Mouse (Mus musculus): ENCODE data around the gene Gdap2. TPM values are rescaled to one million over a fixed set of nuclear protein-coding genes. Genes with fewer than 3 reads are reported as not detected.

The Gdap2 gene
- polyA plus RNA-seq, 1 experiment from 2014 or later: 28.3 TPM

DNA sequence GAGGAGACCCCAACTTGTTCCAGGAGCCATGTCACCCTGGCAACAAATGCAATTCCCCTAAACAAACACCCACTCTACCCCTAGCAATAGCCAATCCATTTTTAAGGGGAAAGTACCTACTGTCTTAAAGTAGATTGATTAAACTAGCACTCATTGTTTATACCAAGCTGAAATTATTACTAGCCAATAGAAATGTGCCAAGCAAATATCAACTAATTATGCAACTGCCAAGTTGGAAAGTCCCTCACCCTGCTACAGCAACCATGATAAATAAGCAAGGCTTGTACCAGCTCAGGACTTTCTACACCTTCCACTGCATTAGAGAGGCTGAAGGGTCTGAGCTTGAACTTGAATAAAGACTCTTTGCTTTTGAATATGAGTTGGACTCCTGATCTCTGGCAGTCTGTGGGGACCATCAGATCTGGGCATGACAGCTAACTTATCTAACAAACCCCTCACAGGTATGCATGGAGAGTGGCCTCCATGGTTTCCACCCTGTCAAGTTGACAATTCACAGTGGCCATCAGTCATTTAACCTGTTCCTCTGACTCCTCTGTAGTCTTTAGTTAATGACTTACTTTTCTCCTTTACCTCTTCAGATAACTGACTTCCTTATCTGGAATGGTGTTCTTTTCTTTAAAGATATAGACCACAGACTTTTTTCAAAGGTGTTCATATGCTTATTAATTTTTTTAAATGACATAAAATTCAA lies 74.7 kb downstream of the Gdap2 start:
- ATAC-seq (replicated peaks; ENCODE audit: low FRiP score, low read depth): no peak
- no peaks in the 10 kb centered on the region for H3K27me3 ChIP-seq (ENCODE audit: insufficient read depth, low read length)
- no peaks in the 10 kb centered on the region for H3K36me3 ChIP-seq (ENCODE audit: insufficient read depth, low read length)
- H3K9me3 ChIP-seq (replicated peaks; ENCODE audit: low read length): no peaks in the 10 kb centered on the region
- H3K4me3 ChIP-seq (replicated peaks; ENCODE audit: low read depth, low read length): no peak overlapping the region
- no peaks in the 10 kb centered on the region for H3K4me1 ChIP-seq (replicated peaks; ENCODE audit: insufficient read depth, low read length)
- H3K9ac ChIP-seq (ENCODE audit: low read depth, low read length): no peak overlapping the region
- TF ChIP-seq CTCF (IDR thresholded peaks at IDR 0.05; ENCODE audit: low read depth): no peak
- H3K27ac ChIP-seq: no peak overlapping the region
- no peak overlapping the region for H3K4me2 ChIP-seq (ENCODE audit: low read length)
- no peak for DNase-seq (ENCODE audit: low spot score)

DNA sequence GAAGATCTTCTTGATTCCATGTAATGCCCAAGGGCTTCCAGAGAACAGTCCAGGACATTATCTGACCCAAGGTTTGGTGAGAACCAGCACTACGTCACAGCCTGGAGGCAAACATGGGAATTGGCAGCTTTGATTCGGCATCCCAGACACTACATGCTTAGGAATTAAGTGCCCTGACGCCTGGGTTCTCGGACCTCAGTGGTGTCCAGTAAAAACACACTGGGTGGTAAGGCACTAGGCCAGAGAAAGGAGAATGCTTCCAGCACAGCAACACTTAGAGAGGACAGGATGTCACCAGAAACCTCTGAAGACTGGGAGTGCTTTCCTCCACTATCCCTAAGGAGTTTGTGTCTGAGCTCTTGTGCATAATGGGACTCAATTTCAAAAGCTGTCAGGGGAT lies 80.0 kb downstream of the Gdap2 start:
- Histone ChIP-seq H3K9ac (ENCODE audit: low read depth, low read length) (no peak overlapping the region), H3K4me1 (replicated peaks; ENCODE audit: insufficient read depth, low read length) (no peaks in the 10 kb centered on the region), H3K36me3 (ENCODE audit: insufficient read depth, low read length) (no peaks in the 10 kb centered on the region), H3K4me2 (ENCODE audit: low read length) (no peak overlapping the region), H3K27ac (no peak overlapping the region), H3K9me3 (replicated peaks; ENCODE audit: low read length) (no peaks in the 10 kb centered on the region), H3K27me3 (ENCODE audit: insufficient read depth, low read length) (no peaks in the 10 kb centered on the region), H3K4me3 (replicated peaks; ENCODE audit: low read depth, low read length) (no peak overlapping the region)
- WGBS: 69% methylated on average over 4 of the region's 4 CpGs
- no peak for TF ChIP-seq CTCF (IDR thresholded peaks at IDR 0.05; ENCODE audit: low read depth)
- peak; percentile 47 for DNase-seq (ENCODE audit: low spot score)
- ATAC-seq (replicated peaks; ENCODE audit: low FRiP score, low read depth): no peak

DNA sequence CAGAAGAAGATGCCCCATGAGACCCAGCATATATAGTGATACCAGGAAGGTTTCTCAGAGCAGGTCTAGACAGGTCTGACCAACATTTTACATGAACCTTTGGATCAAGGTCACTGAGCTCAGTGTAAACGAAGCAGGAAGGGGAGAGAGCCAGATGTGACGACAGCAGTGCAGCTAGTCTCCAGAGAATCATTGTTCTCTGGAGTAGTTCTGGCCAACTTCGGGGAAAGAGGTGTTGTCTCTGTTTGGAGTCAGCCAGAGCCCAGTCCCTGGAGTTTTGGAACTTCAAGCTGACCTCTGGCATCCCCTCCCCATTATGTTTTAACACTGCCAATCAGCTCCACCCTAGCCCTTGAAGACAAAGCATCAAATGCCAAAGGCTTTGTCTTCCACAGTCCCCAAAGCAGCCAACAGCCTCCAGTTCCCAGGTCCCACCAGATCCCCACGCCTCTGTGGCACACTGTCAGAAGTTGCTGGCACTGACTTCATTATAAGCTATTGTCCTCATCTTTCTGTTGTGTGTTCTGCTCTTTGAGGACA lies 84.2 kb downstream of the Gdap2 start:
- H3K27me3 ChIP-seq (ENCODE audit: insufficient read depth, low read length): no peaks in the 10 kb centered on the region
- H3K9me3 ChIP-seq (replicated peaks; ENCODE audit: low read length): no peaks in the 10 kb centered on the region
- H3K36me3 ChIP-seq (ENCODE audit: insufficient read depth, low read length): no peaks in the 10 kb centered on the region
- TF ChIP-seq CTCF (IDR thresholded peaks at IDR 0.05; ENCODE audit: low read depth): no peak
- H3K4me1 ChIP-seq (replicated peaks; ENCODE audit: insufficient read depth, low read length): no peaks in the 10 kb centered on the region
- WGBS: 36% methylated on average over 4 of the region's 4 CpGs
- H3K4me2 ChIP-seq (ENCODE audit: low read length): no peak overlapping the region
- DNase-seq (ENCODE audit: low spot score): no peak
- H3K4me3 ChIP-seq (replicated peaks; ENCODE audit: low read depth, low read length): no peak overlapping the region
- ATAC-seq (replicated peaks; ENCODE audit: low FRiP score, low read depth): no peak
- no peak overlapping the region for H3K27ac ChIP-seq
- no peak overlapping the region for H3K9ac ChIP-seq (ENCODE audit: low read depth, low read length)

Other genes starting within 250 kb of the Gdap2 start
- gene Wdr3, start within 50 bp of the Gdap2 start, polyA plus RNA-seq (2015; fragmentation: Nextera tagmentation; extraction: Ambion mirVana): 30.2 and 31.7 TPM in 2 replicates